Mouse (Mus musculus): ENCODE data around the gene Trhde. TPM values are rescaled to one million over a fixed set of nuclear protein-coding genes. Genes with fewer than 3 reads are reported as not detected.
A peak's percentile ranks its signal among the peaks of the same experiment; 100 is the strongest.

Trhde gene
- polyA plus RNA-seq (2015; fragmentation: Nextera tagmentation; extraction: Ambion mirVana) = 8.4 and 9.7 TPM in 2 replicates

- H3K4me1 ChIP-seq (replicated peaks) = peaks cover 21% of the 10 kb centered on the region; the same call in 1 of the 2 replicates
- no peaks in the 10 kb centered on the region for H3K9me3 ChIP-seq
- peak; percentile 25 for ATAC-seq (ENCODE audit: low FRiP score, low read depth)
- H3K4me3 ChIP-seq = peak within 1 kb of the TSS; percentile 83
- peak within 1 kb of the TSS; percentile 75 for H3K27ac ChIP-seq (replicated peaks)
- WGBS = under 1% methylated on average over 30 of the region's 30 CpGs
- peak within 1 kb of the TSS; percentile 88 for H3K4me2 ChIP-seq
- peaks cover 6% of the 10 kb centered on the region; the same call in 1 of the 2 replicates for H3K27me3 ChIP-seq
- H3K36me3 ChIP-seq = no peaks in the 10 kb centered on the region
- H3K9ac ChIP-seq = peak within 1 kb of the TSS; percentile 66
These were observed at the start of gene Trhde for GRCm38 (mm10) chr10:114802161-114802651. Gene Trhde (minus strand): TSS chr10:114802307.

- Histone ChIP-seq H3K4me1 (replicated peaks) (no peaks in the 10 kb centered on the region), H3K4me2 (no peak overlapping the region), H3K36me3 (no peaks in the 10 kb centered on the region), H3K9ac (no peak overlapping the region), H3K27ac (replicated peaks) (no peak overlapping the region), H3K9me3 (no peaks in the 10 kb centered on the region), H3K4me3 (no peak overlapping the region), H3K27me3 (no peaks in the 10 kb centered on the region)
- 94% methylated on average over 12 of the region's 12 CpGs for WGBS
- no peak for ATAC-seq (ENCODE audit: low FRiP score, low read depth)
These were observed 39.9 kb upstream of the Trhde start for GRCm38 (mm10) chr10:114841966-114842365.

DNA sequence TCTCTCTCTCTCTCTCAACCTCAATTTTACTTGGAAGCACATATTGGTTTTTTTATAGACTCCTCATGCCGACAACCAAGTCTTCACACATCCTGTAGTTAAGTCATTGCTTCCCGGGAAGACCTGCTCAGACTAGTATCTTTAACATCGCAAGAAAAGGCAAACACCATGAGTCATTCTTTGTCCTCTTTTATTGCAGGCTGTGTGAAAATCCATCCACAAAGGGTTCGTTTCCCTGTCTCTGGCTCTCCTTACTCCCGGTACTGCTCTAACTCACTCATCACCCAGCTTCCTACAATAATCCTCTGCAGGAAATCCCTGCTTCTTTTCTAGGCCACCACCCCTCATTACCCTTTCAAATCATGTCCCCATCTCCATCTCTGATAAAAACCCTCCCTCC, 39.3 kb upstream of the Trhde start:
- H3K27ac ChIP-seq (replicated peaks) = no peak overlapping the region
- H3K4me3 ChIP-seq = no peak overlapping the region
- no peaks in the 10 kb centered on the region for H3K9me3 ChIP-seq
- H3K27me3 ChIP-seq = no peaks in the 10 kb centered on the region
- no peak overlapping the region for H3K4me2 ChIP-seq
- 77% methylated on average over 5 of the region's 5 CpGs for WGBS
- H3K4me1 ChIP-seq (replicated peaks) = no peaks in the 10 kb centered on the region
- ATAC-seq (ENCODE audit: low FRiP score, low read depth) = no peak
- H3K36me3 ChIP-seq = no peaks in the 10 kb centered on the region
- no peak overlapping the region for H3K9ac ChIP-seq

DNA sequence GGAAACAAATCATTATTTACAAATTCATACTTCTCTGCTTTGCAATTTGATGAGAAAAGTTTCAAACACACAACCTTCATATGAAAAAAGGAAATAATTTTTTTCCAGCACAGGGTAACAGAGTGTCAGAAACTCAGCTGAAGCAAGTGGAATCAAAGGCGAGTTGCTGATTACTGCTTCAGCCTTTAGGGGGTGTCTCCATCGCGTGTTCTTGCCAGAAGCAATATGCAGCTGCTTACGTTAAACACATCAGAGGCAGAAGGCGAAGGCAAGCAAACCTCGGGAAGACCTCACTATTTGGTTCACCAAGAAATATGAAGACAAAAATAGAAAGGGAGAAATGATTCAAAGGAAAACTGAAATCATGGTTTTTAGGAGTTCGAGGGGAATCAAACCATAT, 29.2 kb upstream of the Trhde start:
- no peaks in the 10 kb centered on the region for H3K9me3 ChIP-seq
- H3K27ac ChIP-seq (replicated peaks) = no peak overlapping the region
- whole genome bisulfite sequencing = 49% methylated on average over 7 of the region's 7 CpGs
- H3K4me1 ChIP-seq (replicated peaks) = no peaks in the 10 kb centered on the region
- no peaks in the 10 kb centered on the region for H3K36me3 ChIP-seq
- H3K4me2 ChIP-seq = no peak overlapping the region
- no peak overlapping the region for H3K4me3 ChIP-seq
- no peak overlapping the region for H3K9ac ChIP-seq
- no peaks in the 10 kb centered on the region for H3K27me3 ChIP-seq
- ATAC-seq (ENCODE audit: low FRiP score, low read depth) = no peak

GRCm38 (mm10) chr10:114808799-114809198, 6.7 kb upstream of the Trhde start:
- H3K4me2 ChIP-seq = no peak overlapping the region
- H3K9me3 ChIP-seq = no peaks in the 10 kb centered on the region
- no peak for ATAC-seq (ENCODE audit: low FRiP score, low read depth)
- no peaks in the 10 kb centered on the region for H3K36me3 ChIP-seq
- 27% methylated on average over 3 of the region's 3 CpGs for WGBS
- no peak overlapping the region for H3K27ac ChIP-seq (replicated peaks)
- H3K27me3 ChIP-seq = no peaks in the 10 kb centered on the region
- H3K4me3 ChIP-seq = no peak overlapping the region
- H3K9ac ChIP-seq = no peak overlapping the region
- H3K4me1 ChIP-seq (replicated peaks) = no peaks in the 10 kb centered on the region

- Histone ChIP-seq H3K4me2 (no peak overlapping the region), H3K36me3 (no peaks in the 10 kb centered on the region), H3K27ac (replicated peaks) (no peak overlapping the region), H3K9ac (no peak overlapping the region), H3K4me1 (replicated peaks) (peaks cover 14% of the 10 kb centered on the region; the same call in 1 of the 2 replicates), H3K4me3 (no peak overlapping the region), H3K27me3 (no peaks in the 10 kb centered on the region), H3K9me3 (no peaks in the 10 kb centered on the region)
- no peak for ATAC-seq (ENCODE audit: low FRiP score, low read depth)
- 38% methylated on average over 3 of the region's 3 CpGs for WGBS
These were observed 3.8 kb upstream of the Trhde start for GRCm38 (mm10) chr10:114805884-114806283.

- H3K9ac ChIP-seq = peak overlapping the region; percentile 66
- no peaks in the 10 kb centered on the region for H3K36me3 ChIP-seq
- H3K27me3 ChIP-seq = peaks cover 6% of the 10 kb centered on the region; the same call in 1 of the 2 replicates
- H3K4me3 ChIP-seq = peak overlapping the region; percentile 83
- peaks cover 21% of the 10 kb centered on the region; the same call in 1 of the 2 replicates for H3K4me1 ChIP-seq (replicated peaks)
- H3K27ac ChIP-seq (replicated peaks) = peak overlapping the region; percentile 75
- H3K9me3 ChIP-seq = no peaks in the 10 kb centered on the region
- peak; percentile 87 for ATAC-seq (ENCODE audit: low FRiP score, low read depth)
- H3K4me2 ChIP-seq = peak overlapping the region; percentile 88
- under 1% methylated on average over 65 of the region's 66 CpGs for WGBS
These were observed 498 bp downstream of the Trhde start for GRCm38 (mm10) chr10:114801457-114802160.

- ATAC-seq (ENCODE audit: low FRiP score, low read depth) = peak; percentile 36
- WGBS = 3% methylated on average over 75 of the region's 75 CpGs
- Histone ChIP-seq H3K4me2 (peak overlapping the region; percentile 88), H3K27me3 (peaks cover 6% of the 10 kb centered on the region; the same call in 1 of the 2 replicates), H3K4me3 (peak overlapping the region; percentile 83), H3K27ac (replicated peaks) (peak overlapping the region; percentile 75), H3K9ac (peak overlapping the region; percentile 66), H3K9me3 (no peaks in the 10 kb centered on the region), H3K36me3 (no peaks in the 10 kb centered on the region), H3K4me1 (replicated peaks) (peaks cover 21% of the 10 kb centered on the region; the same call in 1 of the 2 replicates)
These were observed 1.5 kb downstream of the Trhde start for GRCm38 (mm10) chr10:114800331-114801304.

DNA sequence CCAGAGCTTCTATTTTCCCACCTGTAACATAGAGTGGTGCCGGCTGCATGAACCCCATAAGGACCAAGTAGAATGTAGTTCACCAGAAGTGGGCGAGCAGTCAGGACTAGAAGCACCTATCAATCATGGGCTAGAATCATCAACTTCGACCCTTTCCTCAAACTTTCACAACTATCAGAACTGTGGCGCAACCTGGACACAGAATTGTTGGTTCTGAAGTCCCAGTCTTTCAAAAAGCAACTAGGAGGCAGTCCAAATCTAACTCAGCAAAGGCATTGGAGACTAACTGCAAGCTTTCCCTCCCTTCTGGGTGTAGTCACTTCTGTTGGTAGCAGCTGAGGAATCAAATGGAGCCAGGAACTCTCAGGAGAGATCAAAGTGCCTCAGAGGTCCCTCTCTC, 2.6 kb downstream of the Trhde start:
- no peak for ATAC-seq (ENCODE audit: low FRiP score, low read depth)
- peaks cover 21% of the 10 kb centered on the region; the same call in 1 of the 2 replicates for H3K4me1 ChIP-seq (replicated peaks)
- no peak overlapping the region for H3K9ac ChIP-seq
- H3K4me2 ChIP-seq = peak overlapping the region; percentile 88
- WGBS = 85% methylated on average over 4 of the region's 4 CpGs
- no peak overlapping the region for H3K27ac ChIP-seq (replicated peaks)
- H3K36me3 ChIP-seq = no peaks in the 10 kb centered on the region
- peaks cover 6% of the 10 kb centered on the region; the same call in 1 of the 2 replicates for H3K27me3 ChIP-seq
- H3K9me3 ChIP-seq = no peaks in the 10 kb centered on the region
- peak overlapping the region; percentile 83 for H3K4me3 ChIP-seq

DNA sequence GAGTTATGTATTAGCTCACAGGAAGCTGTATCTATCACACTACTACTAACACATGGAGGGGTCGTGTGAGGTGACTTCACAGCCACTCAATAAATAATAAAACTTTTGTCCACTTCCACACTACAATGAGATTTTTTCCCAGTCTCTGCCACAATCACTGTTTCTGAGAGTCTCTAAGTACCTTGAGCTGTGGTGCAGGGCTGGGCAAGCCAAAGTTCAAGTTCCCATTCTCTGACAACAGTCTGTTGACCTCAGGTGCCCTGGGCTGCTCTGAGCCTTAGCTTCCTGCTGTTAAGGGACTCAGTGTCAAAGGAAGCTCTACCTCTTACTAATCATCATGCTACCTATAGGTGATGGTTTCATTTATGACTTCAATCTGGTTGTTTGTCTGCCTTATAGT, 3.3 kb downstream of the Trhde start:
- Histone ChIP-seq H3K27me3 (peaks cover 6% of the 10 kb centered on the region; the same call in 1 of the 2 replicates), H3K9me3 (no peaks in the 10 kb centered on the region), H3K4me2 (peak overlapping the region; percentile 88), H3K4me1 (replicated peaks) (peaks cover 21% of the 10 kb centered on the region; the same call in 1 of the 2 replicates), H3K9ac (no peak overlapping the region), H3K27ac (replicated peaks) (no peak overlapping the region), H3K4me3 (peak overlapping the region; percentile 83), H3K36me3 (no peaks in the 10 kb centered on the region)
- 75% methylated on average over 1 of the region's 1 CpGs for WGBS
- no peak for ATAC-seq (ENCODE audit: low FRiP score, low read depth)

- no peaks in the 10 kb centered on the region for H3K9me3 ChIP-seq
- 63% methylated on average over 5 of the region's 5 CpGs for WGBS
- no peaks in the 10 kb centered on the region for H3K36me3 ChIP-seq
- H3K4me3 ChIP-seq = 0 out of 2 replicates have a peak overlapping the region, but pooled peaks have one; percentile 83
- peaks cover 6% of the 10 kb centered on the region; the same call in 1 of the 2 replicates for H3K27me3 ChIP-seq
- H3K9ac ChIP-seq = no peak overlapping the region
- H3K4me2 ChIP-seq = peak overlapping the region; percentile 88
- H3K4me1 ChIP-seq (replicated peaks) = peaks cover 21% of the 10 kb centered on the region; the same call in 1 of the 2 replicates
- no peak overlapping the region for H3K27ac ChIP-seq (replicated peaks)
- ATAC-seq (ENCODE audit: low FRiP score, low read depth) = no peak
These were observed 3.9 kb downstream of the Trhde start for GRCm38 (mm10) chr10:114798218-114798617.
